Mouse (Mus musculus) 416B (cell line): ENCODE results near the gene Micall1.

Experiments used
- DNase-seq: peaks from one replicate; pipeline ENCODE4 v3.0.0; 2011; ENCODE audit warnings: low read depth

Gene Micall1

GRCm38 (mm10) chr15:79108421-79109320 is at the start of gene Micall1:
Micall1 (plus strand) TSS chr15:79108898.
- DNase-seq = peak; percentile 51

- no peak for DNase-seq
Measured at GRCm38 (mm10) chr15:79060887-79061565, 47.7 kb upstream of the Micall1 start.

GRCm38 (mm10) chr15:79062376-79063159 is 46.1 kb upstream of the Micall1 start, which contains the start of gene Ankrd54:
Ankrd54 (minus strand) TSS chr15:79062893.
- peak; percentile 100 for DNase-seq

- no peak for DNase-seq
Measured at GRCm38 (mm10) chr15:79063160-79063740, 45.4 kb upstream of the Micall1 start.

- peak; percentile 32 for DNase-seq
Measured at GRCm38 (mm10) chr15:79065086-79065770, 43.5 kb upstream of the Micall1 start.

GRCm38 (mm10) chr15:79066276-79066675 is 42.4 kb upstream of the Micall1 start:
- no peak for DNase-seq

- DNase-seq = peak; percentile 84
Measured at GRCm38 (mm10) chr15:79067631-79068030, 41.1 kb upstream of the Micall1 start.

GRCm38 (mm10) chr15:79068416-79068815 is 40.3 kb upstream of the Micall1 start:
- no peak for DNase-seq

- DNase-seq = peak; percentile 78
Measured at GRCm38 (mm10) chr15:79071117-79072039, 37.3 kb upstream of the Micall1 start.

- DNase-seq = no peak
Measured at GRCm38 (mm10) chr15:79073752-79074151, 34.9 kb upstream of the Micall1 start.

GRCm38 (mm10) chr15:79074446-79074845 is 34.3 kb upstream of the Micall1 start:
- DNase-seq = no peak

- peak; percentile 92 for DNase-seq
Measured at GRCm38 (mm10) chr15:79074913-79075532, 33.7 kb upstream of the Micall1 start, which contains the start of gene Eif3l. Eif3l (plus strand) TSS chr15:79075179.

- peak; percentile 76 for DNase-seq
Measured at GRCm38 (mm10) chr15:79075658-79076365, 32.9 kb upstream of the Micall1 start.

- no peak for DNase-seq
Measured at GRCm38 (mm10) chr15:79079567-79079966, 29.1 kb upstream of the Micall1 start.

- DNase-seq = no peak
Measured at GRCm38 (mm10) chr15:79092284-79092683, 16.4 kb upstream of the Micall1 start.

- DNase-seq = no peak
Measured at GRCm38 (mm10) chr15:79093083-79093839, 15.4 kb upstream of the Micall1 start.

GRCm38 (mm10) chr15:79095483-79095882 is 13.2 kb upstream of the Micall1 start:
- DNase-seq = no peak

- no peak for DNase-seq
Measured at GRCm38 (mm10) chr15:79096556-79096955, 12.1 kb upstream of the Micall1 start.
